ENCODE assay signal across 8 mouse cellular contexts in the genomic region with DNA sequence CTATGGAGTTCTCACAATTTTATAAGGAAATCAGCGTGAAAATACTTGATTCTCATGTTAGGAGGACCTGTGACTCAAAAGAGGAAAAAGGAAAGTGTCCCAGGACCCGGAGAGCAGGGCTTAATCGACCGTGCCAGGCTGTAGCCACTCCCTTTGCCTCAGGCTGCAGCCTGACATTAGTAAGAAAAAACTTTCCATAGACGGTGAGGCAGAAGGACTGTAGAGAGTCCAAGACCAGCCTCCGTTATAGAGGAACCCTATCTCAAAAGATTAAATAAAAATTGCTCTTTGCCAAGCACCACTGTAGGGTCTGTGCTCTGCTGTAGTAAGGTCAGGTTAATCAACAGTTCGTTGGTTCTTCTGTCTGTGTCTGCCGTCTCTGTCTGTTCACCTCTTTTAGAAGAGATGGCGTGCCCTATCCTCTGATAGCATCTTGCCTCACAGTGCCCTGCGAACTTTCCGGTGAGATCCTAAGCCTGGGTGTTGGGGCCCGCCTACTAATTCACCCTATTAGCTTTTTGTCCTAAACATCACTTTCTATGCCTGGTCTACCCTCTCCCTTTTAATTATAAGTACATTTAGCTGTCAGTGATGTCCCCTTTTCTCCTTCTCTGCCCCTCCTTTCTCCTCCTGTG. TPM values are rescaled to one million over a fixed set of nuclear protein-coding genes. Genes with fewer than 3 reads are reported as not detected.
DNase-seq lines count a peak whose midpoint lies in the region; ATAC-seq and TF ChIP-seq lines count a peak whose summit lies in the region.

No protein-coding gene starts in this region.

- WGBS in forebrain, embryonic 14.5 days, result 13% methylated on average over 12 of the region's 12 CpGs
- WGBS in intestine, postnatal 0 days, result 10% methylated on average over 12 of the region's 12 CpGs
- WGBS in lung, adult 2 months, result 11% methylated on average over 12 of the region's 12 CpGs
- WGBS in stomach, embryonic 14.5 days, result 11% methylated on average over 12 of the region's 12 CpGs

- peak overlapping the region; percentile 56; the same call in 1 of the 2 replicates for H3K9ac ChIP-seq in forebrain, embryonic 14.5 days (ENCODE audit: low read length)
- H3K9ac ChIP-seq in intestine, postnatal 0 days (ENCODE audit: low read depth, low read length), result peak overlapping the region; percentile 55
- peak overlapping the region; percentile 42 for H3K9ac ChIP-seq in stomach, embryonic 14.5 days (replicated peaks; ENCODE audit: low read depth, low read length)

- peak overlapping the region; percentile 77 for H3K4me2 ChIP-seq in forebrain, embryonic 14.5 days (ENCODE audit: low read length)
- H3K4me2 ChIP-seq in intestine, postnatal 0 days (replicated peaks; ENCODE audit: low read depth), result peak overlapping the region; percentile 75
- peak overlapping the region; percentile 69 for H3K4me2 ChIP-seq in stomach, embryonic 14.5 days (replicated peaks; ENCODE audit: low read depth, low read length)

- 0 out of 2 replicates have a peak, but pooled peaks cover 7% of the 10 kb centered on the region for H3K27me3 ChIP-seq in forebrain, embryonic 14.5 days (replicated peaks; ENCODE audit: control insufficient read depth, insufficient read depth, low read length)
- no peaks in the 10 kb centered on the region for H3K27me3 ChIP-seq in intestine, postnatal 0 days (replicated peaks; ENCODE audit: control insufficient read depth, insufficient read depth, low read length)
- no peaks in the 10 kb centered on the region for H3K27me3 ChIP-seq in stomach, embryonic 14.5 days (ENCODE audit: control insufficient read depth, insufficient read depth, low read length)

- ATAC-seq in forebrain, embryonic 14.5 days, result no peak
- no peak for ATAC-seq in intestine, postnatal 0 days
- ATAC-seq in stomach, embryonic 14.5 days (ENCODE audit: insufficient number of reproducible peaks, insufficient read depth, low FRiP score, low read depth), result no peak

- peak overlapping the region; percentile 66 for H3K4me3 ChIP-seq in layer of hippocampus, adult 2 months
- peak overlapping the region; percentile 36 for H3K4me3 ChIP-seq in forebrain, embryonic 14.5 days (ENCODE audit: low read depth, low read length)
- peak overlapping the region; percentile 42 for H3K4me3 ChIP-seq in intestine, postnatal 0 days (ENCODE audit: low read depth, low read length)
- peak overlapping the region; percentile 99 for H3K4me3 ChIP-seq in lung, adult 2 months (replicated peaks; ENCODE audit: extremely low read depth, low read depth, low read length)
- H3K4me3 ChIP-seq in stomach, embryonic 14.5 days (ENCODE audit: low read depth, low read length), result peak overlapping the region; percentile 29

- no peak for TF ChIP-seq CTCF in layer of hippocampus, adult 2 months (conservative IDR thresholded peaks at IDR 0.05)
- TF ChIP-seq CTCF in intestine, postnatal 0 days (IDR thresholded peaks at IDR 0.05; ENCODE audit: low read depth), result no peak
- TF ChIP-seq CTCF in lung, adult 2 months (IDR thresholded peaks at IDR 0.05; ENCODE audit: insufficient read depth, low read length), result no peak

- peak overlapping the region; percentile 95 for H3K27ac ChIP-seq in layer of hippocampus, adult 2 months
- H3K27ac ChIP-seq in forebrain, embryonic 14.5 days (ENCODE audit: low read depth, low read length), result no peak overlapping the region
- H3K27ac ChIP-seq in intestine, postnatal 0 days (ENCODE audit: low read depth, low read length), result peak overlapping the region; percentile 89
- H3K27ac ChIP-seq in stomach, embryonic 14.5 days (ENCODE audit: low read length), result peak overlapping the region; percentile 93

- no peaks in the 10 kb centered on the region for H3K36me3 ChIP-seq in forebrain, embryonic 14.5 days (ENCODE audit: control insufficient read depth, insufficient read depth, low read length)
- H3K36me3 ChIP-seq in intestine, postnatal 0 days (ENCODE audit: control insufficient read depth, insufficient read depth), result no peaks in the 10 kb centered on the region
- H3K36me3 ChIP-seq in stomach, embryonic 14.5 days (ENCODE audit: control insufficient read depth, insufficient read depth, low read length), result no peaks in the 10 kb centered on the region

- H3K9me3 ChIP-seq in forebrain, embryonic 14.5 days (replicated peaks; ENCODE audit: control insufficient read depth, low read length), result no peaks in the 10 kb centered on the region
- H3K9me3 ChIP-seq in intestine, postnatal 0 days (ENCODE audit: control insufficient read depth), result no peaks in the 10 kb centered on the region
- no peaks in the 10 kb centered on the region for H3K9me3 ChIP-seq in stomach, embryonic 14.5 days (ENCODE audit: control insufficient read depth, low read depth, low read length)

- no peaks in the 10 kb centered on the region; the same call in 1 of the 2 replicates for H3K4me1 ChIP-seq in forebrain, embryonic 14.5 days (ENCODE audit: control insufficient read depth, insufficient read depth, low read length)
- 0 out of 2 replicates have a peak, but pooled peaks cover 2% of the 10 kb centered on the region for H3K4me1 ChIP-seq in intestine, postnatal 0 days (replicated peaks; ENCODE audit: control insufficient read depth, insufficient read depth, low read length)
- H3K4me1 ChIP-seq in lung, adult 2 months (ENCODE audit: control insufficient read depth, insufficient read depth, low read length), result no peaks in the 10 kb centered on the region
- peaks cover 11% of the 10 kb centered on the region; the same call in 1 of the 2 replicates for H3K4me1 ChIP-seq in stomach, embryonic 14.5 days (ENCODE audit: control insufficient read depth, insufficient read depth, low read length)

- TF ChIP-seq POLR2A in lung, adult 2 months (IDR thresholded peaks at IDR 0.05; ENCODE audit: borderline replicate concordance, extremely low read depth, low read depth, low read length), result peak; percentile 49; the same call in 1 of the 2 replicates

- DNase-seq in layer of hippocampus, adult 2 months (ENCODE audit: low spot score in 2 of 2), result no peak
- DNase-seq in layer of hippocampus, postnatal 10 days (ENCODE audit: low spot score in 2 of 2), result no peak
- DNase-seq in forebrain, embryonic 14.5 days (ENCODE audit: low spot score), result peak; percentile 17
- peak; percentile 41 for DNase-seq in lung, adult 2 months
- no peak for DNase-seq in frontal cortex, postnatal 14 days (ENCODE audit: low spot score in 2 of 2)
- no peak for DNase-seq in layer of hippocampus, adult 18-20 months (ENCODE audit: low spot score in 2 of 2)

RNA-seq across cellular contexts. Expression of a gene that starts 1.0 kb away (rescaled TPM):
- total RNA-seq in layer of hippocampus, adult 2 months (2021), result 10 to 100 TPM; 21.4 to 24.7 TPM
- total RNA-seq in layer of hippocampus, postnatal 10 days (2021), result 1 to 10 TPM; 4.3 to 5.3 TPM
- polyA plus RNA-seq in forebrain, embryonic 14.5 days (2014; fragmentation: Nextera tagmentation; extraction: Ambion mirVana), result 0.15 TPM in 1 of 2 replicates, not detected in the other
- 0.64 and 1.1 TPM in 2 replicates for polyA plus RNA-seq in intestine, postnatal 0 days (2015; fragmentation: Nextera tagmentation; extraction: Ambion mirVana)
- polyA plus RNA-seq in lung, adult 2 months (2012; rRNA removed), result 20.1 and 93.1 TPM in 2 replicates
- 0.54 and 0.84 TPM in 2 replicates for polyA plus RNA-seq in stomach, embryonic 14.5 days (2014; fragmentation: Nextera tagmentation; extraction: Ambion mirVana)
- 10 to 100 TPM; 27.5 to 37.5 TPM for total RNA-seq in layer of hippocampus, adult 18-20 months (2021)

RNA-seq across cellular contexts. Expression of a gene that starts 9.7 kb away (rescaled TPM):
- total RNA-seq in layer of hippocampus, adult 2 months (2021), result not detected
- not detected for total RNA-seq in layer of hippocampus, postnatal 10 days (2021)
- not detected in 2 replicates for polyA plus RNA-seq in forebrain, embryonic 14.5 days (2014; fragmentation: Nextera tagmentation; extraction: Ambion mirVana)
- polyA plus RNA-seq in intestine, postnatal 0 days (2015; fragmentation: Nextera tagmentation; extraction: Ambion mirVana), result 0.43 TPM in 1 of 2 replicates, not detected in the other
- polyA plus RNA-seq in lung, adult 2 months (2012; rRNA removed), result not detected in 2 replicates
- 0.66 TPM in 1 of 2 replicates, not detected in the other for polyA plus RNA-seq in stomach, embryonic 14.5 days (2014; fragmentation: Nextera tagmentation; extraction: Ambion mirVana)
- not detected for total RNA-seq in layer of hippocampus, adult 18-20 months (2021)

RNA-seq across cellular contexts. Expression of a gene that starts 12.0 kb away (rescaled TPM):
- total RNA-seq in layer of hippocampus, adult 2 months (2021), result 10 to 100 TPM; 16.9 to 18.1 TPM
- total RNA-seq in layer of hippocampus, postnatal 10 days (2021), result 1 to 10 TPM; 6.8 to 8.7 TPM
- polyA plus RNA-seq in forebrain, embryonic 14.5 days (2014; fragmentation: Nextera tagmentation; extraction: Ambion mirVana), result 1.4 and 3.7 TPM in 2 replicates
- 6.4 and 6.5 TPM in 2 replicates for polyA plus RNA-seq in intestine, postnatal 0 days (2015; fragmentation: Nextera tagmentation; extraction: Ambion mirVana)
- 12.9 and 66.3 TPM in 2 replicates for polyA plus RNA-seq in lung, adult 2 months (2012; rRNA removed)
- 4.9 and 6.0 TPM in 2 replicates for polyA plus RNA-seq in stomach, embryonic 14.5 days (2014; fragmentation: Nextera tagmentation; extraction: Ambion mirVana)
- 10 to 100 TPM; 24.3 to 27.8 TPM for total RNA-seq in layer of hippocampus, adult 18-20 months (2021)

RNA-seq across cellular contexts. Expression of a gene that starts 12.5 kb away (rescaled TPM):
- total RNA-seq in layer of hippocampus, adult 2 months (2021), result under 1 TPM; 0.44 to 0.49 TPM
- under 1 TPM; 0.30 to 0.38 TPM for total RNA-seq in layer of hippocampus, postnatal 10 days (2021)
- 1.3 and 1.4 TPM in 2 replicates for polyA plus RNA-seq in forebrain, embryonic 14.5 days (2014; fragmentation: Nextera tagmentation; extraction: Ambion mirVana)
- polyA plus RNA-seq in intestine, postnatal 0 days (2015; fragmentation: Nextera tagmentation; extraction: Ambion mirVana), result 0.22 and 0.25 TPM in 2 replicates
- 0.81 and 1.3 TPM in 2 replicates for polyA plus RNA-seq in lung, adult 2 months (2012; rRNA removed)
- 0.73 and 0.75 TPM in 2 replicates for polyA plus RNA-seq in stomach, embryonic 14.5 days (2014; fragmentation: Nextera tagmentation; extraction: Ambion mirVana)
- under 1 TPM; 0.12 to 0.48 TPM for total RNA-seq in layer of hippocampus, adult 18-20 months (2021)

RNA-seq across cellular contexts. Expression of a gene that starts 21.7 kb away (rescaled TPM):
- total RNA-seq in layer of hippocampus, adult 2 months (2021), result 10 to 100 TPM; 15.9 to 21.8 TPM
- 10 to 100 TPM; 24.2 to 25.9 TPM for total RNA-seq in layer of hippocampus, postnatal 10 days (2021)
- polyA plus RNA-seq in forebrain, embryonic 14.5 days (2014; fragmentation: Nextera tagmentation; extraction: Ambion mirVana), result 131 and 148 TPM in 2 replicates
- 70.6 and 76.6 TPM in 2 replicates for polyA plus RNA-seq in intestine, postnatal 0 days (2015; fragmentation: Nextera tagmentation; extraction: Ambion mirVana)
- polyA plus RNA-seq in lung, adult 2 months (2012; rRNA removed), result 42.3 and 51.6 TPM in 2 replicates
- 177 and 205 TPM in 2 replicates for polyA plus RNA-seq in stomach, embryonic 14.5 days (2014; fragmentation: Nextera tagmentation; extraction: Ambion mirVana)
- total RNA-seq in layer of hippocampus, adult 18-20 months (2021), result 10 to 100 TPM; 18.2 to 20.7 TPM

Comparison
In these comparisons a context has a peak if more than half of its experiments do, and no peak if none do; other contexts are left out.
1. DNase-seq: peak in forebrain, embryonic 14.5 days (single experiment) and lung, adult 2 months (single experiment); none in layer of hippocampus, adult 2 months (0 of 2), layer of hippocampus, postnatal 10 days (0 of 2), frontal cortex, postnatal 14 days (0 of 2) and layer of hippocampus, adult 18-20 months (0 of 2).
2. H3K4me3 ChIP-seq: peak in every context shown above with its lines; median percentile 99 in lung, adult 2 months; 66 in layer of hippocampus, adult 2 months; 42 in intestine, postnatal 0 days; 36 in forebrain, embryonic 14.5 days; 29 in stomach, embryonic 14.5 days.
3. RNA of a gene that starts 1.0 kb away (polyA plus RNA-seq): 20.1 to 93.1 TPM in lung, adult 2 months; 0.64 to 1.1 TPM in intestine, postnatal 0 days, 0.54 to 0.84 TPM in stomach, embryonic 14.5 days and 0.15 TPM in forebrain, embryonic 14.5 days; every median in the first group is over 10 times any median in the second.
4. Peak in every context shown above with its lines, with median percentiles within 50 percentile points of each other: H3K4me2 ChIP-seq and H3K9ac ChIP-seq.